Mouse (Mus musculus): ENCODE results near the gene Meox2.
"Not testable (repeated sequence)": the region's sequence is repeated elsewhere in the genome, so short reads cannot be mapped to it uniquely, and the experiment has no call there.

Gene Meox2

GRCm38 (mm10) chr12:37108390-37108738 is at the start of gene Meox2:
Meox2 (plus strand) TSS chr12:37108540.
- no peak for DNase-seq

- no peak for DNase-seq
Observed at GRCm38 (mm10) chr12:37072636-37073035, 35.7 kb upstream of the Meox2 start.

GRCm38 (mm10) chr12:37077308-37077707 is 31.0 kb upstream of the Meox2 start:
- DNase-seq = no peak

GRCm38 (mm10) chr12:37080005-37080404 is 28.3 kb upstream of the Meox2 start:
- DNase-seq = not testable (repeated sequence)

- no peak for DNase-seq
Observed at GRCm38 (mm10) chr12:37106541-37106940, 1.8 kb upstream of the Meox2 start.

- no peak for DNase-seq
Observed at GRCm38 (mm10) chr12:37107150-37107549, 1.2 kb upstream of the Meox2 start.

- no peak for DNase-seq
Observed at GRCm38 (mm10) chr12:37107713-37108389, 489 bp upstream of the Meox2 start.

GRCm38 (mm10) chr12:37108819-37109473 is 606 bp downstream of the Meox2 start:
- DNase-seq = no peak

GRCm38 (mm10) chr12:37109474-37110012 is 1.2 kb downstream of the Meox2 start:
- no peak for DNase-seq

GRCm38 (mm10) chr12:37110977-37111376 is 2.6 kb downstream of the Meox2 start:
- DNase-seq = no peak

GRCm38 (mm10) chr12:37119246-37119645 is 10.9 kb downstream of the Meox2 start:
- DNase-seq = no peak

GRCm38 (mm10) chr12:37123763-37124162 is 15.4 kb downstream of the Meox2 start:
- no peak for DNase-seq

GRCm38 (mm10) chr12:37142080-37142703 is 33.9 kb downstream of the Meox2 start:
- DNase-seq = no peak

- DNase-seq = no peak
Observed at GRCm38 (mm10) chr12:37143879-37144278, 35.5 kb downstream of the Meox2 start.

- no peak for DNase-seq
Observed at GRCm38 (mm10) chr12:37167742-37168141, 59.4 kb downstream of the Meox2 start.

- no peak for DNase-seq
Observed at GRCm38 (mm10) chr12:37173324-37173723, 65.0 kb downstream of the Meox2 start.

- peak; percentile 1 to 9 for DNase-seq
Observed at GRCm38 (mm10) chr12:37183689-37184088, 75.3 kb downstream of the Meox2 start.

GRCm38 (mm10) chr12:37188940-37189488 is 80.7 kb downstream of the Meox2 start:
- DNase-seq = no peak
